Mouse (Mus musculus): Measurements from ENCODE around the gene Bglap3.
"Not testable (repeated sequence)": the region's sequence is repeated elsewhere in the genome, so short reads cannot be mapped to it uniquely, and the experiment has no call there.

DNA sequence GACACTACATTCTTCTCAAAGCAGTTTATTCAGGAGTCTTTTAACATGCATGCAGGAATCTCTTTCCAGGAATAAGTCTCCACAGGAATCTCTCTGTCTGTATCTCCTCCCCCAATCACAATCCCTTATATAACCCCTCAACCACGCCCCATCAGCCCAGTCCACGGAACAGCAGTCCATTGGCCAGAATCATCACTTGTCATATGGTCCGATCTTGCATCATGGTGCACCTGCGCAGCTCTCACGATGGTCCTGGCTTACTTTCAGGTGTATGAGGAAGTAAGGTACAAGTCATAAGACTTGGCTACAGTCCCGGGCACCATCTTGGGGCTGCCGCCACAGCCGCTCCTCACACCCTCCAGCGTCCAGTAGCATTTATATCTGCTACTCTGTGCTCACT is at the start of gene Bglap3:
- TF ChIP-seq CTCF (IDR thresholded peaks at IDR 0.05; ENCODE audit: borderline replicate concordance, insufficient read depth, low read length); POLR2A (IDR thresholded peaks at IDR 0.05; ENCODE audit: low read depth, low read length): not testable (repeated sequence)
